Mouse (Mus musculus) stomach, embryonic 16.5 days (tissue): ENCODE measurements around the gene Tdo2. TPM values are rescaled to one million over a fixed set of nuclear protein-coding genes. Genes with fewer than 3 reads are reported as not detected.
A peak's percentile ranks its signal among the peaks of the same experiment; 100 is the strongest.

Source experiments
- ATAC-seq: fragments of 200-750 bp; cut with Nextera tagmentation; 2 replicates; pipeline ENCODE4 v1.8.0; 2017; ENCODE audit warnings: moderate number of reproducible peaks, moderate TSS enrichment; ENCODE audit not compliant: insufficient read depth, low FRiP score
- H3K27ac ChIP-seq: fragments of 300-500 bp; sonication (generic); 2 replicates; pipeline ENCODE4 v1.5.1; 2014; ENCODE audit warnings: low read length
- H3K27me3 ChIP-seq: fragments of 300-500 bp; sonication (generic); 2 replicates; pipeline ENCODE4 v1.6.1; 2014; ENCODE audit warnings: low read length, control low read depth, mixed read lengths; ENCODE audit not compliant: control insufficient read depth, insufficient read depth
- H3K36me3 ChIP-seq: fragments of 300-500 bp; sonication (generic); 2 replicates; pipeline ENCODE4 v1.6.1; 2014; ENCODE audit warnings: low read length; ENCODE audit not compliant: control insufficient read depth, insufficient read depth
- H3K4me1 ChIP-seq: fragments of 300-500 bp; sonication (generic); 2 replicates; pipeline ENCODE4 v1.6.1; 2014; ENCODE audit warnings: low read length, control low read depth, mixed read lengths; ENCODE audit not compliant: control insufficient read depth, insufficient read depth
- H3K4me2 ChIP-seq: fragments of 300-500 bp; sonication (generic); 2 replicates; pipeline ENCODE4 v1.6.1; 2014; ENCODE audit warnings: low read depth, low read length, mixed read lengths
- H3K4me3 ChIP-seq: fragments of 300-500 bp; sonication (generic); replicated peaks from 2 replicates; pipeline ENCODE4 v1.5.1; 2014; ENCODE audit warnings: mild to moderate bottlenecking, low read length
- H3K9ac ChIP-seq: fragments of 300-500 bp; sonication (generic); 2 replicates; pipeline ENCODE4 v1.6.1; 2014; ENCODE audit warnings: low read length
- H3K9me3 ChIP-seq: fragments of 300-500 bp; sonication (generic); replicated peaks from 2 replicates; pipeline ENCODE4 v1.6.1; 2016; ENCODE audit warnings: low read length, control low read depth; ENCODE audit not compliant: control insufficient read depth
- WGBS: fragments of 180-500 bp; shearing (Covaris S2); extraction: QIAGEN DNeasy Blood & Tissue Kit; methylation state at CpG from one replicate; pipeline ENCODE4 v1.1.7; 2014; 5-methylcytosine and 5-hydroxymethylcytosine counted together
- polyA plus RNA-seq: library from polyadenylated mRNA; unstranded; fragments of >200 nt; fragmentation: Nextera tagmentation; extraction: Ambion mirVana; gene quantifications from 2 replicates; pipeline ENCODE4 v1.2.1, GENCODE M21; 2015

Gene Tdo2
- polyA plus RNA-seq, 1 experiment from 2014 or later = 0.41 TPM

GRCm38 (mm10) chr3:81987628-81988027, 11.6 kb upstream of the Tdo2 start:
- Histone ChIP-seq H3K27ac (no peak overlapping the region), H3K27me3 (no peaks in the 10 kb centered on the region), H3K4me3 (no peak overlapping the region), H3K9ac (no peak overlapping the region), H3K36me3 (no peaks in the 10 kb centered on the region), H3K4me2 (no peak overlapping the region), H3K9me3 (no peaks in the 10 kb centered on the region), H3K4me1 (peaks cover 3% of the 10 kb centered on the region; the same call in 1 of the 2 replicates)
- no peak for ATAC-seq
- 91% methylated on average over 3 of the region's 3 CpGs for WGBS

- Histone ChIP-seq H3K27me3 (no peaks in the 10 kb centered on the region), H3K4me3 (no peak overlapping the region), H3K27ac (no peak overlapping the region), H3K9me3 (no peaks in the 10 kb centered on the region), H3K4me1 (peaks cover 3% of the 10 kb centered on the region; the same call in 1 of the 2 replicates), H3K4me2 (no peak overlapping the region), H3K36me3 (no peaks in the 10 kb centered on the region), H3K9ac (no peak overlapping the region)
- ATAC-seq = no peak
- 73% methylated on average over 2 of the region's 2 CpGs for WGBS
Measured at GRCm38 (mm10) chr3:81986103-81986502, 10.1 kb upstream of the Tdo2 start.

- ATAC-seq = no peak
- no peaks in the 10 kb centered on the region for H3K36me3 ChIP-seq
- H3K9ac ChIP-seq = no peak overlapping the region
- H3K4me2 ChIP-seq = no peak overlapping the region
- H3K27ac ChIP-seq = no peak overlapping the region
- peaks cover 3% of the 10 kb centered on the region; the same call in 1 of the 2 replicates for H3K4me1 ChIP-seq
- no peak overlapping the region for H3K4me3 ChIP-seq
- no peaks in the 10 kb centered on the region for H3K9me3 ChIP-seq
- no peaks in the 10 kb centered on the region for H3K27me3 ChIP-seq
- WGBS = 61% methylated on average over 1 of the region's 1 CpGs
Measured at GRCm38 (mm10) chr3:81985100-81985499, 9.1 kb upstream of the Tdo2 start.

- Histone ChIP-seq H3K4me1 (no peaks in the 10 kb centered on the region), H3K36me3 (no peaks in the 10 kb centered on the region), H3K9ac (no peak overlapping the region), H3K9me3 (no peaks in the 10 kb centered on the region), H3K27me3 (no peaks in the 10 kb centered on the region), H3K4me2 (no peak overlapping the region), H3K4me3 (no peak overlapping the region), H3K27ac (no peak overlapping the region)
- ATAC-seq = peak; percentile 47; the same call in 1 of the 2 replicates
- WGBS = 63% methylated on average over 8 of the region's 8 CpGs
Measured at GRCm38 (mm10) chr3:81983120-81983895, 7.3 kb upstream of the Tdo2 start.

GRCm38 (mm10) chr3:81981990-81982389, 6.0 kb upstream of the Tdo2 start, which contains the start of gene Asic5:
Gene Asic5, plus strand, starts transcription at chr3:81982290.
- H3K4me3 ChIP-seq = no peak within 1 kb of the TSS
- H3K9ac ChIP-seq = no peak within 1 kb of the TSS
- no peaks in the 10 kb centered on the region for H3K9me3 ChIP-seq
- ATAC-seq = no peak
- H3K27me3 ChIP-seq = no peaks in the 10 kb centered on the region
- H3K27ac ChIP-seq = no peak within 1 kb of the TSS
- 76% methylated on average over 5 of the region's 5 CpGs for WGBS
- H3K4me2 ChIP-seq = no peak within 1 kb of the TSS
- H3K36me3 ChIP-seq = no peaks in the 10 kb centered on the region
- no peaks in the 10 kb centered on the region for H3K4me1 ChIP-seq

GRCm38 (mm10) chr3:81981576-81981975, 5.6 kb upstream of the Tdo2 start:
- Histone ChIP-seq H3K9ac (no peak overlapping the region), H3K4me3 (no peak overlapping the region), H3K27me3 (no peaks in the 10 kb centered on the region), H3K4me1 (no peaks in the 10 kb centered on the region), H3K36me3 (no peaks in the 10 kb centered on the region), H3K9me3 (no peaks in the 10 kb centered on the region), H3K27ac (no peak overlapping the region), H3K4me2 (no peak overlapping the region)
- ATAC-seq = no peak
- WGBS = 83% methylated on average over 5 of the region's 5 CpGs

GRCm38 (mm10) chr3:81975607-81976006, 395 bp downstream of the Tdo2 start:
- Histone ChIP-seq H3K36me3 (no peaks in the 10 kb centered on the region), H3K27ac (no peak overlapping the region), H3K9me3 (no peaks in the 10 kb centered on the region), H3K27me3 (no peaks in the 10 kb centered on the region), H3K9ac (no peak overlapping the region), H3K4me3 (no peak overlapping the region), H3K4me1 (no peaks in the 10 kb centered on the region), H3K4me2 (no peak overlapping the region)
- 29% methylated on average over 4 of the region's 4 CpGs for WGBS
- no peak for ATAC-seq

GRCm38 (mm10) chr3:81964596-81964995, 11.4 kb downstream of the Tdo2 start:
- Histone ChIP-seq H3K4me2 (no peak overlapping the region), H3K9me3 (no peaks in the 10 kb centered on the region), H3K27me3 (no peaks in the 10 kb centered on the region), H3K4me1 (no peaks in the 10 kb centered on the region), H3K4me3 (no peak overlapping the region), H3K27ac (no peak overlapping the region), H3K9ac (no peak overlapping the region), H3K36me3 (no peaks in the 10 kb centered on the region)
- 67% methylated on average over 3 of the region's 3 CpGs for WGBS
- ATAC-seq = no peak

- no peak overlapping the region for H3K9ac ChIP-seq
- H3K4me3 ChIP-seq = no peak overlapping the region
- ATAC-seq = no peak
- no peak overlapping the region for H3K4me2 ChIP-seq
- 76% methylated on average over 5 of the region's 5 CpGs for WGBS
- H3K27ac ChIP-seq = no peak overlapping the region
- H3K36me3 ChIP-seq = no peaks in the 10 kb centered on the region
- no peaks in the 10 kb centered on the region for H3K4me1 ChIP-seq
- H3K27me3 ChIP-seq = no peaks in the 10 kb centered on the region
- H3K9me3 ChIP-seq = no peaks in the 10 kb centered on the region
Measured at GRCm38 (mm10) chr3:81963768-81964167, 12.2 kb downstream of the Tdo2 start.
